Mouse (Mus musculus): ENCODE measurements at regions not wholly inside any gene's neighbourhood (a gene's known extent, or its start where the extent isn't known, plus 50 kb on each side); places are given as distances from the start of the nearest gene placed in this dataset.

- 48% methylated on average over 5 of the region's 5 CpGs for WGBS
- Histone ChIP-seq H3K4me3 (ENCODE audit: insufficient read depth, low read depth, low read length) (no peak overlapping the region), H3K4me1 (ENCODE audit: control insufficient read depth, insufficient read depth, low read length) (no peaks in the 10 kb centered on the region), H3K27ac (ENCODE audit: insufficient read depth, low read depth, low read length) (no peak overlapping the region)
- TF ChIP-seq POLR2A (IDR thresholded peaks at IDR 0.05; ENCODE audit: insufficient read depth, low read depth, low read length) (no peak), CTCF (IDR thresholded peaks at IDR 0.05; ENCODE audit: insufficient read depth, low read depth, low read length) (no peak)
These were observed 91.6 kb downstream of the H2al1j start for GRCm38 (mm10) chrX:11419162-11419631.

GRCm38 (mm10) chrX:11432403-11433004, 104.9 kb downstream of the H2al1j start:
- no peak for TF ChIP-seq CTCF (IDR thresholded peaks at IDR 0.05; ENCODE audit: insufficient read depth, low read depth, low read length)
- no peak for TF ChIP-seq POLR2A (IDR thresholded peaks at IDR 0.05; ENCODE audit: insufficient read depth, low read depth, low read length)
- H3K27ac ChIP-seq (ENCODE audit: insufficient read depth, low read depth, low read length), result no peak overlapping the region
- 81% methylated on average over 11 of the region's 12 CpGs for WGBS

GRCm38 (mm10) chrX:11435338-11435737, 107.7 kb downstream of the H2al1j start:
- Histone ChIP-seq H3K4me1 (ENCODE audit: control insufficient read depth, insufficient read depth, low read length) (peaks cover 12% of the 10 kb centered on the region; the same call in 1 of the 2 replicates), H3K27ac (ENCODE audit: insufficient read depth, low read depth, low read length) (no peak overlapping the region), H3K4me3 (ENCODE audit: insufficient read depth, low read depth, low read length) (no peak overlapping the region)
- TF ChIP-seq CTCF (IDR thresholded peaks at IDR 0.05; ENCODE audit: insufficient read depth, low read depth, low read length), result no peak
- no peak for TF ChIP-seq POLR2A (IDR thresholded peaks at IDR 0.05; ENCODE audit: insufficient read depth, low read depth, low read length)
- 68% methylated on average over 6 of the region's 6 CpGs for WGBS

More at GRCm38 (mm10) chrX:11432403-11433004, 104.9 kb downstream of the H2al1j start:
- peaks cover 12% of the 10 kb centered on the region; the same call in 1 of the 2 replicates for H3K4me1 ChIP-seq (ENCODE audit: control insufficient read depth, insufficient read depth, low read length)
- no peak overlapping the region for H3K4me3 ChIP-seq (ENCODE audit: insufficient read depth, low read depth, low read length)

- WGBS, result 62% methylated on average over 12 of the region's 12 CpGs
- Histone ChIP-seq H3K4me3 (ENCODE audit: insufficient read depth, low read depth, low read length) (no peak overlapping the region), H3K27ac (ENCODE audit: insufficient read depth, low read depth, low read length) (no peak overlapping the region), H3K4me1 (ENCODE audit: control insufficient read depth, insufficient read depth, low read length) (peaks cover 11% of the 10 kb centered on the region; the same call in 1 of the 2 replicates)
- no peak for TF ChIP-seq CTCF (IDR thresholded peaks at IDR 0.05; ENCODE audit: insufficient read depth, low read depth, low read length)
- no peak for TF ChIP-seq POLR2A (IDR thresholded peaks at IDR 0.05; ENCODE audit: insufficient read depth, low read depth, low read length)
These were observed 109.7 kb downstream of the H2al1j start for GRCm38 (mm10) chrX:11437151-11437944.

- TF ChIP-seq POLR2A (IDR thresholded peaks at IDR 0.05; ENCODE audit: insufficient read depth, low read depth, low read length), result no peak
- TF ChIP-seq CTCF (IDR thresholded peaks at IDR 0.05; ENCODE audit: insufficient read depth, low read depth, low read length), result no peak
- Histone ChIP-seq H3K4me3 (ENCODE audit: insufficient read depth, low read depth, low read length) (no peak overlapping the region), H3K27ac (ENCODE audit: insufficient read depth, low read depth, low read length) (no peak overlapping the region), H3K4me1 (ENCODE audit: control insufficient read depth, insufficient read depth, low read length) (0 out of 2 replicates have a peak, but pooled peaks cover 2% of the 10 kb centered on the region)
- WGBS, result 54% methylated on average over 7 of the region's 7 CpGs
These were observed 115.9 kb downstream of the H2al1j start for GRCm38 (mm10) chrX:11443543-11443942.

GRCm38 (mm10) chrX:11444261-11444725, 116.7 kb downstream of the H2al1j start:
- WGBS, result 82% methylated on average over 10 of the region's 10 CpGs
- 0 out of 2 replicates have a peak, but pooled peaks cover 2% of the 10 kb centered on the region for H3K4me1 ChIP-seq (ENCODE audit: control insufficient read depth, insufficient read depth, low read length)
- H3K4me3 ChIP-seq (ENCODE audit: insufficient read depth, low read depth, low read length), result no peak overlapping the region
- TF ChIP-seq POLR2A (IDR thresholded peaks at IDR 0.05; ENCODE audit: insufficient read depth, low read depth, low read length) (no peak), CTCF (IDR thresholded peaks at IDR 0.05; ENCODE audit: insufficient read depth, low read depth, low read length) (no peak)
- H3K27ac ChIP-seq (ENCODE audit: insufficient read depth, low read depth, low read length), result no peak overlapping the region

GRCm38 (mm10) chrX:11448711-11449110, 121.1 kb downstream of the H2al1j start:
- H3K4me3 ChIP-seq (ENCODE audit: insufficient read depth, low read depth, low read length), result no peak overlapping the region
- 65% methylated on average over 4 of the region's 4 CpGs for WGBS
- no peak overlapping the region for H3K27ac ChIP-seq (ENCODE audit: insufficient read depth, low read depth, low read length)
- TF ChIP-seq POLR2A (IDR thresholded peaks at IDR 0.05; ENCODE audit: insufficient read depth, low read depth, low read length), result no peak
- 0 out of 2 replicates have a peak, but pooled peaks cover 2% of the 10 kb centered on the region for H3K4me1 ChIP-seq (ENCODE audit: control insufficient read depth, insufficient read depth, low read length)

- TF ChIP-seq CTCF (IDR thresholded peaks at IDR 0.05; ENCODE audit: insufficient read depth, low read depth, low read length) (no peak), POLR2A (IDR thresholded peaks at IDR 0.05; ENCODE audit: insufficient read depth, low read depth, low read length) (no peak)
- Histone ChIP-seq H3K27ac (ENCODE audit: insufficient read depth, low read depth, low read length) (no peak overlapping the region), H3K4me1 (ENCODE audit: control insufficient read depth, insufficient read depth, low read length) (peaks cover 10% of the 10 kb centered on the region; the same call in 1 of the 2 replicates), H3K4me3 (ENCODE audit: insufficient read depth, low read depth, low read length) (no peak overlapping the region)
- WGBS, result 34% methylated on average over 4 of the region's 4 CpGs
These were observed 130.9 kb downstream of the H2al1j start for GRCm38 (mm10) chrX:11458521-11458920.
